Mouse (Mus musculus): Measurements from ENCODE around the gene Unc5a. TPM values are rescaled to one million over a fixed set of nuclear protein-coding genes. Genes with fewer than 3 reads are reported as not detected.

Unc5a gene
- polyA plus RNA-seq, 1 experiment from 2014 or later = 12.3 TPM

DNA sequence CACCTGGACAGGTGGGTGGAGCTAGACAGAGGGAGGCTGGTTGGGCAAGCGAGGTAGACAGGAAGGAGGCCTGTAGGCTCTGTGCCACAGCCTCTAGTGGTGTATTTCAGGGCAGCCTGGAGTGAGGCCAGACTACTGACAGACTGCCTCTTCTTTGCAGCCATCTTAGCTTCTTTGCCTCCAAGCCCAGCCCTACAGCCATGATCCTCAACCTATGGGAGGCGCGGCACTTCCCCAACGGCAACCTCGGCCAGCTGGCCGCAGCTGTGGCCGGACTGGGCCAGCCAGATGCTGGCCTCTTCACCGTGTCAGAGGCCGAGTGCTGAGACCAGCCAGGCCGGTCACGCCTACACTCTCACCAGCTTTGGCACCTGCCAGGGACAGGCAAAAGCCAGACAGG is 55.4 kb downstream of the Unc5a start:
- Histone ChIP-seq H3K9me3 (ENCODE audit: control insufficient read depth, low read length) (no peaks in the 10 kb centered on the region), H3K27ac (ENCODE audit: low read depth, low read length) (no peak overlapping the region), H3K27me3 (replicated peaks; ENCODE audit: control insufficient read depth, insufficient read depth, low read length) (peaks cover 2% of the 10 kb centered on the region; the same call in 1 of the 2 replicates), H3K4me2 (ENCODE audit: low read length) (no peak overlapping the region), H3K9ac (ENCODE audit: low read depth, low read length) (no peak overlapping the region), H3K4me3 (ENCODE audit: low read length) (no peak overlapping the region), H3K4me1 (ENCODE audit: control insufficient read depth, insufficient read depth, low read depth, low read length) (peaks cover 10% of the 10 kb centered on the region), H3K36me3 (ENCODE audit: control insufficient read depth, insufficient read depth, low read length) (peaks cover 9% of the 10 kb centered on the region; the same call in 1 of the 2 replicates)
- ATAC-seq = no peak
- WGBS = 67% methylated on average over 11 of the region's 11 CpGs

DNA sequence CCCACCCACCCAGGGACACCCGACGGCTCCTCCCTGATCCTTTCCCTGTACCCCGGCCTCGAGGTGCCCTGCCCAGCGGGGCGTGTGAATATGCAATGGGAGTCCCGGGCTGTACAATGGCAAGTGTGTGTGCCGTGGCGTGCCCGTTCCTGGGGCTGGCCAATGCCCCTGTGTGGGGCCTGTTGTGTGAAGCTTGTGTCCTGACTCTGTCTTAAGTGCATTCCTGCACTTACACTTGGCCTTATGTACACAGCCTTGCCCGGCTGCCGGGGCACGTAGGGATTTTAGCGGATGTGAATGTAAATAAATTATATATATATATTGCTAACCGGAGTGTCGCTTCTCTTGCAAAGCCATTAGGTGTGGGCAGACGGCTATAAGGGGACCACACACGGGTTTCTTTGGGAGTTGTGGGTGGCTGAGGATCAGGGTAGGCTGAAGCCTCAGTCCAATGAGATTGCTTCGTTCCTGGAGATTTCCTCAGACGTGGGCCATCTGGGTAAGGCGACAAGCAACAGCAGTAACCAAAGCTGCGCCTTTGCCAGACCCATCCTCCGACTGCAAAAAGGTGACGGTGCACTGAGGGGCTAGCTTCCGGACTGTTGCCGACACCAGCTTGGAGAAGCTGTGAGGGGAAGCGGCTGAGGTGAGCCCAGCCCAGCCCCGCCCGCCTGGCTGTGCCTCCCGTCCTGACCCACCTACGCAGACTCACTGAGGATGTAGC is 56.6 kb downstream of the Unc5a start:
- peaks cover 9% of the 10 kb centered on the region; the same call in 1 of the 2 replicates for H3K36me3 ChIP-seq (ENCODE audit: control insufficient read depth, insufficient read depth, low read length)
- ATAC-seq = no peak
- H3K4me3 ChIP-seq (ENCODE audit: low read length) = no peak overlapping the region
- peaks cover 2% of the 10 kb centered on the region; the same call in 1 of the 2 replicates for H3K27me3 ChIP-seq (replicated peaks; ENCODE audit: control insufficient read depth, insufficient read depth, low read length)
- peaks cover 10% of the 10 kb centered on the region for H3K4me1 ChIP-seq (ENCODE audit: control insufficient read depth, insufficient read depth, low read depth, low read length)
- no peak overlapping the region for H3K4me2 ChIP-seq (ENCODE audit: low read length)
- no peak overlapping the region for H3K9ac ChIP-seq (ENCODE audit: low read depth, low read length)
- H3K27ac ChIP-seq (ENCODE audit: low read depth, low read length) = no peak overlapping the region
- WGBS = 59% methylated on average over 31 of the region's 31 CpGs
- no peaks in the 10 kb centered on the region for H3K9me3 ChIP-seq (ENCODE audit: control insufficient read depth, low read length)

- no peaks in the 10 kb centered on the region for H3K9me3 ChIP-seq (ENCODE audit: control insufficient read depth, low read length)
Measured at GRCm38 (mm10) chr13:55006415-55006742, 57.2 kb downstream of the Unc5a start.

DNA sequence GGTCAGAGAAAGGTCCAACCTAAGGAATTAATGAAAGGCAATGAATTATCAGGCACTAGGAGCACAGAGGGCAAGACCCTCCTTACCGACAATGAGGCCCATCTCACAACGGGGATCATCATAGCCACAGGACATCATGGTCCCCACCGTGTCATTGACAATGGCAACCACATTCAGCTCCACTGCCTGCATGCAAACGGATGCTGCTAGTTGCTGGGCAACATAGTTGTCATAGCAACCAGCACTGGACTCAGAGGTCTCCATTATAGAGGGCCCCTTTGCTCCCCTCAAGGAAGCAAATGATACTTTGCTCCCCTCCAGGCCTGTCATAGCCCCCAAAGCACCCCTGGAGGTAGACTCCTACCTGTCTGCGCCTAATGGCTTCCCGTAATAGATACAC is 59.4 kb downstream of the Unc5a start:
- no peaks in the 10 kb centered on the region for H3K9me3 ChIP-seq (ENCODE audit: control insufficient read depth, low read length)
- H3K27ac ChIP-seq (ENCODE audit: low read depth, low read length) = no peak overlapping the region
- no peaks in the 10 kb centered on the region; the same call in 1 of the 2 replicates for H3K27me3 ChIP-seq (replicated peaks; ENCODE audit: control insufficient read depth, insufficient read depth, low read length)
- ATAC-seq = peak; percentile 57
- H3K4me2 ChIP-seq (ENCODE audit: low read length) = no peak overlapping the region
- H3K4me1 ChIP-seq (ENCODE audit: control insufficient read depth, insufficient read depth, low read depth, low read length) = peaks cover 16% of the 10 kb centered on the region
- H3K36me3 ChIP-seq (ENCODE audit: control insufficient read depth, insufficient read depth, low read length) = peaks cover under 1% of the 10 kb centered on the region; the same call in 1 of the 2 replicates
- H3K9ac ChIP-seq (ENCODE audit: low read depth, low read length) = no peak overlapping the region
- WGBS = 25% methylated on average over 6 of the region's 6 CpGs
- no peak overlapping the region for H3K4me3 ChIP-seq (ENCODE audit: low read length)

More at GRCm38 (mm10) chr13:55006415-55006742, 57.2 kb downstream of the Unc5a start:
- Histone ChIP-seq H3K27ac (ENCODE audit: low read depth, low read length) (no peak overlapping the region), H3K36me3 (ENCODE audit: control insufficient read depth, insufficient read depth, low read length) (peaks cover 9% of the 10 kb centered on the region; the same call in 1 of the 2 replicates), H3K27me3 (replicated peaks; ENCODE audit: control insufficient read depth, insufficient read depth, low read length) (peaks cover 2% of the 10 kb centered on the region; the same call in 1 of the 2 replicates), H3K4me1 (ENCODE audit: control insufficient read depth, insufficient read depth, low read depth, low read length) (peaks cover 10% of the 10 kb centered on the region), H3K4me3 (ENCODE audit: low read length) (no peak overlapping the region), H3K4me2 (ENCODE audit: low read length) (no peak overlapping the region), H3K9ac (ENCODE audit: low read depth, low read length) (no peak overlapping the region)
- 65% methylated on average over 7 of the region's 7 CpGs for whole genome bisulfite sequencing
- ATAC-seq = no peak

- no peaks in the 10 kb centered on the region for H3K27me3 ChIP-seq (replicated peaks; ENCODE audit: control insufficient read depth, insufficient read depth, low read length)
- no peak overlapping the region for H3K4me3 ChIP-seq (ENCODE audit: low read length)
- WGBS = 81% methylated on average over 15 of the region's 15 CpGs
- no peak overlapping the region for H3K27ac ChIP-seq (ENCODE audit: low read depth, low read length)
- ATAC-seq = no peak
- H3K4me2 ChIP-seq (ENCODE audit: low read length) = no peak overlapping the region
- H3K36me3 ChIP-seq (ENCODE audit: control insufficient read depth, insufficient read depth, low read length) = no peaks in the 10 kb centered on the region
- H3K9ac ChIP-seq (ENCODE audit: low read depth, low read length) = no peak overlapping the region
- no peaks in the 10 kb centered on the region for H3K9me3 ChIP-seq (ENCODE audit: control insufficient read depth, low read length)
- H3K4me1 ChIP-seq (ENCODE audit: control insufficient read depth, insufficient read depth, low read depth, low read length) = peaks cover 19% of the 10 kb centered on the region
Measured at GRCm38 (mm10) chr13:55011103-55011502, 61.9 kb downstream of the Unc5a start.

DNA sequence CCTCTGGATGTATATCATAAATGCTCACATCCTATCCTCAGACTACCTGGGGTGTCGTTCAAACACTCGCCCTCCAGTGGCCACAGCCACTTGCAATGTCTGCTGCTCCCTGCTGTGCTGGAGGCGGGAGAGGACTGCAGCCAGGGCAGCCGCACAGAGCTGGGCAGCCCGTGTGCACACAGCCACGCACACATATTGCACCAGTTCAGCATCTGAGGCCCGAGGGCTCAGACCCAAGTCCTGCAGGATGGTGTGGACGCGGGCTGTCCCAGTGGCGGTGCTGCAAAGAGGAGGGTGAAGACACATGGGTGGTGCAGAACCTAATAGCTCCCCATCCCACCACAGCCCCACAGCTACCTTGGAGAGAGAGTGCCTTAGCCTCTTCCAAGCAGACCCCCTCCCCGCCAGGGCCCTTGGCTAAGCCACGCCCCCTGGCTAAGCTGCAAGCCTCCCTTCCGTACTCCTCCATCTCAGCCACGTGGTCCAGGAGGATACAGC is 62.8 kb downstream of the Unc5a start:
- no peaks in the 10 kb centered on the region for H3K27me3 ChIP-seq (replicated peaks; ENCODE audit: control insufficient read depth, insufficient read depth, low read length)
- H3K9me3 ChIP-seq (ENCODE audit: control insufficient read depth, low read length) = no peaks in the 10 kb centered on the region
- no peak overlapping the region for H3K9ac ChIP-seq (ENCODE audit: low read depth, low read length)
- ATAC-seq = peak; percentile 43
- H3K4me2 ChIP-seq (ENCODE audit: low read length) = 0 out of 2 replicates have a peak overlapping the region, but pooled peaks have one; percentile 13
- no peak overlapping the region for H3K27ac ChIP-seq (ENCODE audit: low read depth, low read length)
- no peaks in the 10 kb centered on the region for H3K36me3 ChIP-seq (ENCODE audit: control insufficient read depth, insufficient read depth, low read length)
- WGBS = 4% methylated on average over 14 of the region's 14 CpGs
- no peak overlapping the region for H3K4me3 ChIP-seq (ENCODE audit: low read length)
- H3K4me1 ChIP-seq (ENCODE audit: control insufficient read depth, insufficient read depth, low read depth, low read length) = peaks cover 19% of the 10 kb centered on the region

- Histone ChIP-seq H3K27ac (ENCODE audit: low read depth, low read length) (no peak overlapping the region), H3K27me3 (replicated peaks; ENCODE audit: control insufficient read depth, insufficient read depth, low read length) (no peaks in the 10 kb centered on the region), H3K9me3 (ENCODE audit: control insufficient read depth, low read length) (no peaks in the 10 kb centered on the region), H3K9ac (ENCODE audit: low read depth, low read length) (no peak overlapping the region), H3K4me2 (ENCODE audit: low read length) (no peak overlapping the region), H3K4me3 (ENCODE audit: low read length) (no peak overlapping the region), H3K36me3 (ENCODE audit: control insufficient read depth, insufficient read depth, low read length) (no peaks in the 10 kb centered on the region), H3K4me1 (ENCODE audit: control insufficient read depth, insufficient read depth, low read depth, low read length) (peaks cover 10% of the 10 kb centered on the region)
- whole genome bisulfite sequencing = 8% methylated on average over 9 of the region's 9 CpGs
- no peak for ATAC-seq
Measured at GRCm38 (mm10) chr13:55013702-55014344, 64.6 kb downstream of the Unc5a start.

GRCm38 (mm10) chr13:55014451-55014850 is 65.2 kb downstream of the Unc5a start:
- Histone ChIP-seq H3K9ac (ENCODE audit: low read depth, low read length) (no peak overlapping the region), H3K36me3 (ENCODE audit: control insufficient read depth, insufficient read depth, low read length) (no peaks in the 10 kb centered on the region), H3K9me3 (ENCODE audit: control insufficient read depth, low read length) (no peaks in the 10 kb centered on the region), H3K4me3 (ENCODE audit: low read length) (no peak overlapping the region), H3K4me2 (ENCODE audit: low read length) (no peak overlapping the region), H3K27me3 (replicated peaks; ENCODE audit: control insufficient read depth, insufficient read depth, low read length) (no peaks in the 10 kb centered on the region), H3K27ac (ENCODE audit: low read depth, low read length) (no peak overlapping the region), H3K4me1 (ENCODE audit: control insufficient read depth, insufficient read depth, low read depth, low read length) (peaks cover 8% of the 10 kb centered on the region)
- whole genome bisulfite sequencing = 35% methylated on average over 9 of the region's 9 CpGs
- no peak for ATAC-seq

DNA sequence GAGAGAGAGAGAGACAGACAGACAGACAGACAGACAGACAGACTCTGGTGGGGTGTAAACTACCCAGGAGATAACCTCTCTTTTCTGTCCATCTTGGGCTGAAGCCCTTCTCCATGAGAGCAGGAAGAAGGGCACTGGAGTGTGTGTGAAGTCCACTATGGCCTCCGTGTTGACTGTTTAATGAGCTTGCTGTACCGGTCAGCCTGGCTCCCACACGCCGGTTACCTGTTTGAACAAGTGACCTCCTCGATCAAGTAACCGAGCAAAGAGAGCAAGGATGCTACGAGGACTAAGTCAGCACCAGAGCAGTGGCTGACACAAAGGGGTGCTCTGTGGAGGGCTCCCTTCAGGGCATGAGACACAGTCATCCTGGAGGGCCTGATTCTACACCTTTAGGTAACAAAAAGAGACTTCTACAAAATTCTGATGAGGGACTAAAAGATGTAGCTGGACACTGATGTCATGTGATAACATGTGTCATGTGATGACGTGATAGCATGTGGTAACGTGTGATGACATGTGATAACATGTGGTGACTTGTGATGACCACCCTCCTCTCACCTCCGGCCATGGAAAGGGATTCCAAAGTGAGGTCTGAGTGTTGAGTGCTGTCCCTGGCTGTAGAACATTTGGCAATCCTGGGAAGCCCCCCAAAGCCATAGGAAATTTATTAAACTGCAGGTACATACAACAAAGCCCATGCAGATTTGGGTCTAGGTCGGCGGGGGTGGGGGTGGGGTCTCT is 68.1 kb downstream of the Unc5a start:
- no peaks in the 10 kb centered on the region for H3K36me3 ChIP-seq (ENCODE audit: control insufficient read depth, insufficient read depth, low read length)

More for the DNA sequence above, 68.1 kb downstream of the Unc5a start:
- WGBS = 94% methylated on average over 12 of the region's 12 CpGs
- no peaks in the 10 kb centered on the region for H3K27me3 ChIP-seq (replicated peaks; ENCODE audit: control insufficient read depth, insufficient read depth, low read length)
- no peak overlapping the region for H3K27ac ChIP-seq (ENCODE audit: low read depth, low read length)
- no peak overlapping the region for H3K4me2 ChIP-seq (ENCODE audit: low read length)
- no peak for ATAC-seq
- H3K9me3 ChIP-seq (ENCODE audit: control insufficient read depth, low read length) = no peaks in the 10 kb centered on the region
- 0 out of 2 replicates have a peak, but pooled peaks cover 2% of the 10 kb centered on the region for H3K4me1 ChIP-seq (ENCODE audit: control insufficient read depth, insufficient read depth, low read depth, low read length)
- H3K9ac ChIP-seq (ENCODE audit: low read depth, low read length) = no peak overlapping the region
- no peak overlapping the region for H3K4me3 ChIP-seq (ENCODE audit: low read length)

Measured in hindbrain, embryonic 16.5 days (tissue).